Mouse (Mus musculus): ENCODE results near the gene Fkbpl.

DNA sequence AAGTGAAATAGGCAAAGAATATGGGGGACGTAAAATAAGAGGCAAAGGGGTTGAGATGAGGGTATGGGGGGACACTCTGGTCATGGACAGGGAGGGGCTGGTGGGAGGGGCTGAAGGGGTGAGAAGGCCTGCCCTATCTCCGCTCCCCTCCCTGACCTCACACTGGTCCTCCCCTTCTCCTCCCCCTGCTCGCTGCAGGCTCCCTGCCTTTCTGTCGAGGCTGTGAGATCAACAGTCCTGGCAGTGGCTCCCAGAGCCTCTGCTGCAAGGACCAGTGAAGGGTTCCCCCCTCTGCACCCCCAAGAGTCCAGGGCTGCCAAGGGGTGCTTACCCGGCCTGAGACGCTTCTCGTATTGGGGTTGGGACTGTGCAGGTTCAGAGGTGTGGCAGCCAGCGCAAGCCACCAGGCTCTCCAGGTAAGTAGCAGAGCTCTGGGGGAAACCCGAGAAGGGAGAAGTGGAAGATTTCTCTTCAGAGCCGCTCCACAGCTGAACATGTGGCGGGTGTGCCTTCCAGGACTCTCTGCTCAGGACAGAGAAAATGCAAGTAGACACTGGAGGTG lies 15.8 kb downstream of the Fkbpl start:
- TF ChIP-seq POLR2AphosphoS2 (IDR thresholded peaks at IDR 0.05; ENCODE audit: low read depth, low read length) (no peak), JUND (conservative IDR thresholded peaks at IDR 0.05; ENCODE audit: low read depth, low read length) (no peak), CTCF (conservative IDR thresholded peaks at IDR 0.05 in 1 of 2, IDR thresholded peaks at IDR 0.05 in 1 of 2; ENCODE audit: low read depth in 2 of 2, low read length in 2 of 2) (no peak), NELFE (IDR thresholded peaks at IDR 0.05; ENCODE audit: low read depth, low read length) (no peak), POLR2A (IDR thresholded peaks at IDR 0.05; ENCODE audit: low read depth, low read length) (no peak), ELF1 (IDR thresholded peaks at IDR 0.05; ENCODE audit: low read depth, low read length) (no peak), ZC3H11A (IDR thresholded peaks at IDR 0.05; ENCODE audit: low read depth, low read length) (no peak), MAFK (IDR thresholded peaks at IDR 0.05; ENCODE audit: insufficient replicate concordance, low read length) (no peak)

Data from CH12.LX (cell line).